Mouse (Mus musculus) midbrain, embryonic 15.5 days (tissue): ENCODE data around the gene Slc9c1. TPM values are rescaled to one million over a fixed set of nuclear protein-coding genes. Genes with fewer than 3 reads are reported as not detected.

Experiments
- polyA plus RNA-seq: library from polyadenylated mRNA; unstranded; fragments of >200 nt; fragmentation: Nextera tagmentation; extraction: Ambion mirVana; gene quantifications from 2 replicates; pipeline ENCODE4 v1.2.1, GENCODE M21; 2015

Gene Slc9c1
- polyA plus RNA-seq, 1 experiment from 2014 or later: not detected

Other genes starting within 250 kb of the Slc9c1 start
- 354 and 372 TPM in 2 replicates for gene Cd200, start 126.3 kb upstream of the Slc9c1 start, polyA plus RNA-seq
- gene Gm609, start 42.3 kb upstream of the Slc9c1 start, polyA plus RNA-seq: not detected in 2 replicates
- not detected in 2 replicates for gene Gm17783, start 3.3 kb upstream of the Slc9c1 start, polyA plus RNA-seq
- not detected in 2 replicates for gene Gcsam, start 75.1 kb downstream of the Slc9c1 start, polyA plus RNA-seq
- 0.10 TPM in 1 of 2 replicates, not detected in the other for gene BC016579, start 118.8 kb downstream of the Slc9c1 start, polyA plus RNA-seq
- 0.59 and 0.72 TPM in 2 replicates for gene Tmprss7, start 158.3 kb downstream of the Slc9c1 start, polyA plus RNA-seq
- 390 and 409 TPM in 2 replicates for gene Tagln3, start 189.3 kb downstream of the Slc9c1 start, polyA plus RNA-seq
- 42.0 and 43.7 TPM in 2 replicates for gene Abhd10, start 207.6 kb downstream of the Slc9c1 start, polyA plus RNA-seq